Mouse (Mus musculus) bone marrow, adult 2 months (tissue): ENCODE measurements around the gene Gm5725. TPM values are rescaled to one million over a fixed set of nuclear protein-coding genes. Genes with fewer than 3 reads are reported as not detected.
"Not testable (repeated sequence)": the region's sequence is repeated elsewhere in the genome, so short reads cannot be mapped to it uniquely, and the experiment has no call there.

ENCODE experiments used
- H3K27ac ChIP-seq: fragments of 200-500 bp; 2 replicates; pipeline ENCODE4 v1.5.1; 2012; ENCODE audit warnings: low read depth, mild to moderate bottlenecking, control low read depth, inconsistent platforms, low read length; ENCODE audit not compliant: control insufficient read depth, poor library complexity, insufficient read depth
- H3K4me1 ChIP-seq: fragments of 200-500 bp; 2 replicates; pipeline ENCODE4 v1.6.1; 2011; ENCODE audit warnings: low read length; ENCODE audit not compliant: control insufficient read depth, insufficient read depth
- H3K4me3 ChIP-seq: fragments of 200-500 bp; replicated peaks from 2 replicates; pipeline ENCODE3; 2011; ENCODE audit warnings: mild to moderate bottlenecking, low read depth, low read length, control low read depth; ENCODE audit not compliant: control insufficient read depth
- WGBS: fragments of 180-500 bp; shearing (Covaris S2); methylation state at CpG from one replicate; pipeline ENCODE4 v1.1.7; 2018; 5-methylcytosine and 5-hydroxymethylcytosine counted together
- polyA plus RNA-seq: library from polyadenylated mRNA; stranded (reverse); fragments of >200 nt; gene quantifications from 2 replicates; pipeline ENCODE4 v1.2.4, GENCODE M21; 2011; ENCODE audit warnings: low replicate concordance; ENCODE audit not compliant: missing spikeins, insufficient read depth, insufficient read length

Gm5725 gene
- not detected in 2 replicates for polyA plus RNA-seq

GRCm38 (mm10) chr7:21844167-21844566 is at the start of gene Gm5725:
Gm5725 (minus strand) TSS chr7:21844267.
- WGBS, result no CpG with 5 or more reads among the region's 1 CpGs
- H3K4me3 ChIP-seq, H3K4me1 ChIP-seq: not testable (repeated sequence)

GRCm38 (mm10) chr7:21832051-21832450 is 12.0 kb downstream of the Gm5725 start, which contains the start of gene Vmn1r135:
Vmn1r135 (plus strand) TSS chr7:21832351.
- not testable (repeated sequence) for H3K27ac ChIP-seq, H3K4me3 ChIP-seq, H3K4me1 ChIP-seq
- WGBS, result no CpG with 5 or more reads among the region's 1 CpGs

More at GRCm38 (mm10) chr7:21844167-21844566, at the start of gene Gm5725:
- H3K27ac ChIP-seq, result not testable (repeated sequence)

- H3K4me1 ChIP-seq, H3K4me3 ChIP-seq, H3K27ac ChIP-seq: not testable (repeated sequence)
- no CpG with 5 or more reads among the region's 3 CpGs for WGBS
Measured at GRCm38 (mm10) chr7:21796628-21797027, 47.4 kb downstream of the Gm5725 start, which contains the start of gene Gm4177. Gm4177 (minus strand) TSS chr7:21796728.

Other genes starting within 250 kb of the Gm5725 start
- gene Vmn1r132, start 230.2 kb downstream of the Gm5725 start, polyA plus RNA-seq, result not detected in 2 replicates
- not detected in 2 replicates for gene Gm4175, start 82.8 kb downstream of the Gm5725 start, polyA plus RNA-seq
- not detected in 2 replicates for gene Gm4177, start 47.5 kb downstream of the Gm5725 start, polyA plus RNA-seq
- gene Vmn1r135, start 11.9 kb downstream of the Gm5725 start, polyA plus RNA-seq, result not detected in 2 replicates
- gene Gm5891, start 77.0 kb upstream of the Gm5725 start, polyA plus RNA-seq, result 2.6 TPM in 1 of 2 replicates, not detected in the other
- not detected in 2 replicates for gene Vmn1r137, start 150.3 kb upstream of the Gm5725 start, polyA plus RNA-seq
- not detected in 2 replicates for gene Vmn1r138, start 184.6 kb upstream of the Gm5725 start, polyA plus RNA-seq
- not detected in 2 replicates for gene Gm6176, start 212.0 kb upstream of the Gm5725 start, polyA plus RNA-seq
- gene Vmn1r139, start 224.8 kb upstream of the Gm5725 start, polyA plus RNA-seq, result not detected in 2 replicates